Mouse (Mus musculus): ENCODE data around the gene Mrps7.

DNA sequence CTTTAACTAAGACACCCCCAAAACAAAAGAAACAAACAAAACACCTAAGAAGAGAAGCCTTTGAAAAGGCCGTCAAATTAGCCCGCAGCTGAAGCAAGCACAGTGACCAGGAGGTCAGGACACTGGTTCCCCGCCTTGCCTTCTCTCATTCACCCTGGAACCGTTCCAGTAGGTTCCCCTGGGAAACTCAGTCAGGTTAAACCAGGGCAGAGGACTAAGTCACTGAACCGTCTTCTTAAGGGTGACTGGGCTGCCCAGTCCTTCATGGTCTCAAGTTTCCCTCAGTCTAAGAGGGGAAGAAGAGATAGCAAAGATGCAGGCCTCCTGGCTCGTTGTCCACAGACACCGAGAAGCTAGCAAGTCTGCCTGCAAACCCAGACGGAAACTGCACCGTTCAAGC lies 22.2 kb downstream of the Mrps7 start:
- TF ChIP-seq POLR2A (IDR thresholded peaks at IDR 0.05; ENCODE audit: low read depth, low read length) (no peak), CTCF (IDR thresholded peaks at IDR 0.05; ENCODE audit: extremely low read depth, insufficient read length, insufficient replicate concordance, low read depth, low read length) (no peak)

Measured in small intestine, adult 2 months (tissue).